Mouse (Mus musculus) bone marrow macrophage, adult 2 months (primary cell): ENCODE measurements around the gene Rnf130.

ENCODE experiments used
- CTCF ChIP-seq: IDR thresholded peaks from 2 replicates; pipeline ENCODE4 v1.5.1; 2012; ENCODE audit warnings: low read depth, mild to moderate bottlenecking, low read length, moderate library complexity
- POLR2A ChIP-seq: IDR thresholded peaks from 2 replicates; pipeline ENCODE4 v1.6.1; 2012; ENCODE audit warnings: mild to moderate bottlenecking, low read depth, low read length, borderline replicate concordance

GRCm38 (mm10) chr11:49977963-49978568 lies 47.1 kb upstream of the Rnf130 start:
- TF ChIP-seq POLR2A = no peak
- no peak for TF ChIP-seq CTCF
